In genomic region chr14:73201447-73201846, GRCm38 (mm10) we compare ENCODE assay signal across 18 mouse cellular contexts.
"Had no signal": no experiment of that assay in that cellular context is flagged by ENCODE, and none has a peak within 500 bp of the region (broad histone marks: within the 10 kb centered on the region; RNA-seq: fewer than 3 reads in every experiment).

No protein-coding gene starts in this region.

- H3K4me2 ChIP-seq: intestine, embryonic 15.5 days; kidney, embryonic 15.5 days; lung, embryonic 15.5 days; midbrain, embryonic 11.5 days; stomach, embryonic 15.5 days had no signal

- H3K9ac ChIP-seq: intestine, embryonic 15.5 days; kidney, embryonic 15.5 days; liver, embryonic 14.5 days; lung, embryonic 15.5 days; stomach, embryonic 15.5 days had no signal

- ATAC-seq: intestine, embryonic 15.5 days had no signal

- H3K27ac ChIP-seq: intestine, embryonic 15.5 days; kidney, embryonic 15.5 days; liver, embryonic 14.5 days; lung, embryonic 15.5 days; stomach, embryonic 15.5 days had no signal

- H3K4me1 ChIP-seq: intestine, embryonic 15.5 days; lung, embryonic 15.5 days; stomach, embryonic 15.5 days had no signal

- H3K27me3 ChIP-seq: intestine, embryonic 15.5 days; kidney, embryonic 15.5 days; lung, embryonic 15.5 days; megakaryocyte, embryonic 14.5 days; stomach, embryonic 15.5 days had no signal

- DNase-seq: kidney, adult 11 months; kidney, adult 8-10 months; kidney, postnatal 10 days; kidney, postnatal 36 days; lung, adult 18-20 months; lung, postnatal 10 days; lung, postnatal 36 days; midbrain, embryonic 14.5 days; right cerebral cortex, postnatal 25 days; spleen, adult 18-20 months; thymus, postnatal 25 days had no signal

- H3K9me3 ChIP-seq: intestine, embryonic 15.5 days; kidney, embryonic 15.5 days; lung, embryonic 15.5 days; megakaryocyte, embryonic 14.5 days; stomach, embryonic 15.5 days had no signal

- H3K4me3 ChIP-seq: intestine, embryonic 15.5 days; kidney, embryonic 15.5 days; lung, embryonic 15.5 days; megakaryocyte, embryonic 14.5 days; stomach, embryonic 15.5 days had no signal

- H3K36me3 ChIP-seq: intestine, embryonic 15.5 days; lung, embryonic 15.5 days; stomach, embryonic 15.5 days had no signal
